Mouse (Mus musculus) liver, postnatal 0 days (tissue): Measurements from ENCODE around the gene Plekha6. TPM values are rescaled to one million over a fixed set of nuclear protein-coding genes. Genes with fewer than 3 reads are reported as not detected.

Experiments used
- ATAC-seq: fragments of 200-750 bp; cut with Nextera tagmentation; 2 replicates; pipeline ENCODE4 v1.8.0; 2017; ENCODE audit warnings: mild to moderate bottlenecking, moderate library complexity
- DNase-seq: peaks from one replicate; pipeline ENCODE4 v3.0.0-alpha.2; 2016
- H3K27ac ChIP-seq: fragments of 300-500 bp; sonication (generic); 2 replicates; pipeline ENCODE4 v1.5.1; 2014; ENCODE audit warnings: antibody characterized with exemption, moderate library complexity, mild to moderate bottlenecking, low read depth
- H3K27me3 ChIP-seq: fragments of 300-500 bp; sonication (generic); 2 replicates; pipeline ENCODE4 v1.6.1; 2014; ENCODE audit warnings: low read length, control low read depth, mixed read lengths; ENCODE audit not compliant: insufficient read depth
- H3K36me3 ChIP-seq: fragments of 300-500 bp; sonication (generic); replicated peaks from 2 replicates; pipeline ENCODE4 v1.6.1; 2014; ENCODE audit warnings: mild to moderate bottlenecking, control low read depth, low read length, moderate library complexity, mixed read lengths; ENCODE audit not compliant: insufficient read depth
- H3K4me1 ChIP-seq: fragments of 300-500 bp; sonication (generic); 2 replicates; pipeline ENCODE4 v1.6.1; 2014; ENCODE audit warnings: antibody characterized with exemption, mild to moderate bottlenecking, control low read depth; ENCODE audit not compliant: insufficient read depth
- H3K4me2 ChIP-seq: fragments of 300-500 bp; sonication (generic); 2 replicates; pipeline ENCODE4 v1.6.1; 2014; ENCODE audit warnings: low read depth, mild to moderate bottlenecking, low read length, moderate library complexity, mixed read lengths
- H3K4me3 ChIP-seq: fragments of 300-500 bp; sonication (generic); 2 replicates; pipeline ENCODE4 v1.5.1; 2014; ENCODE audit warnings: low read depth, low read length
- H3K9ac ChIP-seq: fragments of 300-500 bp; sonication (generic); replicated peaks from 2 replicates; pipeline ENCODE4 v1.6.1; 2014; ENCODE audit warnings: mild to moderate bottlenecking, moderate library complexity
- H3K9me3 ChIP-seq: fragments of 300-500 bp; sonication (generic); 2 replicates; pipeline ENCODE4 v1.6.1; 2016; ENCODE audit warnings: mild to moderate bottlenecking, control low read depth, low read length, mixed read lengths
- CTCF ChIP-seq: sonication (generic); IDR thresholded peaks from 2 replicates; pipeline ENCODE4 v1.5.1; 2016; ENCODE audit warnings: antibody characterized with exemption, low read depth
- EP300 ChIP-seq: IDR thresholded peaks from 2 replicates; pipeline ENCODE4 v1.6.1; 2016; ENCODE audit warnings: antibody characterized with exemption, low read depth, mild to moderate bottlenecking
- WGBS: fragments of 180-500 bp; shearing (Covaris S2); extraction: QIAGEN DNeasy Blood & Tissue Kit; methylation state at CpG from one replicate; pipeline ENCODE4 v1.1.7; 2014; ENCODE audit not compliant: insufficient replicate concordance; 5-methylcytosine and 5-hydroxymethylcytosine counted together
- polyA plus RNA-seq: library from polyadenylated mRNA; unstranded; fragments of >200 nt; fragmentation: Nextera tagmentation; extraction: Ambion mirVana; gene quantifications from 2 replicates; pipeline ENCODE4 v1.2.1, GENCODE M21; 2015

The Plekha6 gene
- polyA plus RNA-seq, 1 experiment from 2014 or later = 3.8 TPM

GRCm38 (mm10) chr1:133175150-133175549 is 11.1 kb downstream of the Plekha6 start:
- 53% methylated on average over 6 of the region's 6 CpGs for WGBS
- no peak overlapping the region for H3K4me2 ChIP-seq
- no peak overlapping the region for H3K27ac ChIP-seq
- H3K27me3 ChIP-seq = peaks cover 5% of the 10 kb centered on the region; the same call in 1 of the 2 replicates
- H3K4me1 ChIP-seq = no peaks in the 10 kb centered on the region
- H3K9me3 ChIP-seq = no peaks in the 10 kb centered on the region
- H3K36me3 ChIP-seq = no peaks in the 10 kb centered on the region
- ATAC-seq (no peak), DNase-seq (no peak)
- TF ChIP-seq CTCF (no peak), EP300 (no peak)
- no peak overlapping the region for H3K9ac ChIP-seq
- no peak overlapping the region for H3K4me3 ChIP-seq

- Histone ChIP-seq H3K9ac (no peak overlapping the region), H3K4me1 (peaks cover 5% of the 10 kb centered on the region; the same call in 1 of the 2 replicates), H3K36me3 (no peaks in the 10 kb centered on the region), H3K27me3 (peaks cover 19% of the 10 kb centered on the region), H3K4me2 (no peak overlapping the region), H3K27ac (no peak overlapping the region), H3K4me3 (no peak overlapping the region), H3K9me3 (no peaks in the 10 kb centered on the region)
- TF ChIP-seq CTCF = peak; percentile 94
- no peak for TF ChIP-seq EP300
- 40% methylated on average over 8 of the region's 8 CpGs for WGBS
- ATAC-seq (peak; percentile 48; the same call in 1 of the 2 replicates), DNase-seq (peak; percentile 63)
These were observed 13.6 kb downstream of the Plekha6 start for GRCm38 (mm10) chr1:133177480-133178172.

- no peaks in the 10 kb centered on the region for H3K9me3 ChIP-seq
- WGBS = 69% methylated on average over 11 of the region's 11 CpGs
- peaks cover 5% of the 10 kb centered on the region; the same call in 1 of the 2 replicates for H3K4me1 ChIP-seq
- DNase-seq (no peak), ATAC-seq (no peak)
- H3K4me2 ChIP-seq = no peak overlapping the region
- H3K4me3 ChIP-seq = no peak overlapping the region
- no peak overlapping the region for H3K27ac ChIP-seq
- H3K27me3 ChIP-seq = peaks cover 27% of the 10 kb centered on the region
- no peak for TF ChIP-seq CTCF
- TF ChIP-seq EP300 = no peak
- no peak overlapping the region for H3K9ac ChIP-seq
- no peaks in the 10 kb centered on the region for H3K36me3 ChIP-seq
These were observed 14.9 kb downstream of the Plekha6 start for GRCm38 (mm10) chr1:133178732-133179440.

GRCm38 (mm10) chr1:133181072-133182015 is 17.3 kb downstream of the Plekha6 start:
- Histone ChIP-seq H3K36me3 (no peaks in the 10 kb centered on the region), H3K9ac (no peak overlapping the region), H3K4me1 (peaks cover 5% of the 10 kb centered on the region; the same call in 1 of the 2 replicates), H3K9me3 (no peaks in the 10 kb centered on the region), H3K27me3 (peaks cover 27% of the 10 kb centered on the region), H3K4me3 (peak overlapping the region; percentile 19), H3K4me2 (peak overlapping the region; percentile 48), H3K27ac (no peak overlapping the region)
- peak; percentile 76 for DNase-seq
- 3% methylated on average over 31 of the region's 31 CpGs for WGBS
- ATAC-seq = peak; percentile 81
- TF ChIP-seq EP300 (no peak), CTCF (peak; percentile 91)

GRCm38 (mm10) chr1:133182016-133182705 is 18.2 kb downstream of the Plekha6 start:
- Histone ChIP-seq H3K9me3 (no peaks in the 10 kb centered on the region), H3K9ac (no peak overlapping the region), H3K4me2 (peak overlapping the region; percentile 54), H3K36me3 (no peaks in the 10 kb centered on the region), H3K4me3 (peak overlapping the region; percentile 19; the same call in 1 of the 2 replicates), H3K27ac (no peak overlapping the region), H3K27me3 (peaks cover 27% of the 10 kb centered on the region), H3K4me1 (peaks cover 5% of the 10 kb centered on the region; the same call in 1 of the 2 replicates)
- WGBS = 5% methylated on average over 24 of the region's 25 CpGs
- TF ChIP-seq EP300 (no peak), CTCF (no peak)
- ATAC-seq = no peak
- DNase-seq = no peak
